Mouse (Mus musculus): ENCODE measurements around the gene Tmem234. TPM values are rescaled to one million over a fixed set of nuclear protein-coding genes. Genes with fewer than 3 reads are reported as not detected.
A peak's percentile ranks its signal among the peaks of the same experiment; 100 is the strongest.

Tmem234 gene
- polyA plus RNA-seq, 1 experiment = 143 TPM

DNA sequence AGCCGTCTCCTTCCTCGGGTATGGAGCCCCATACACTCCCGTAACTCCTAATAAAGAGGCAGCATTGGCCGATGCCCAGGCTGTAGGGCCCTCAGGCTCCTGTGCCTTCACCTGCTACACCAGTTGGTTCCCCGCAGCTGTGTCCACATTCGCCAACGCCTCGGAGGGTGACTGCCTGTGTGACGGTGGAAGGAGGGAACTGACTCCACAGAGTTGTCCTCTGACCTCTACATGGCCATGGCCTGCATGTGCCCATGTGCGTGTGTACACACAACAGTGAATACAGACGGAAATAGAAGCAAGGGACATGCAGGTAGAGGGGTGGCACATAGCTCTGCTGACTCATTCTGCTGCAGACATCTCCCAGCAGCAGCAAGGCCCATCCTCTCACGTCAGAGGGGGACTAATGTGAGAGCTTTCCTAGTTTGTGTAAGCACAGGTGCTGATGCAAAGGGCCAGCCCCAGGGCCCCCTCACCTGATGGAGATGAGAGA is 8.7 kb downstream of the Tmem234 start:
- Histone ChIP-seq H3K27me3 (ENCODE audit: control insufficient read depth, insufficient read depth, low read length) (no peaks in the 10 kb centered on the region), H3K4me3 (replicated peaks; ENCODE audit: insufficient read depth, low read depth, low read length) (no peak overlapping the region), H3K4me1 (ENCODE audit: control insufficient read depth, insufficient read depth, low read length) (peaks cover 7% of the 10 kb centered on the region; the same call in 1 of the 2 replicates), H3K27ac (ENCODE audit: insufficient read depth, low read length) (no peak overlapping the region)
- DNase-seq = peak; percentile 20 to 30
- 76% methylated on average over 12 of the region's 12 CpGs for WGBS
- no peak for TF ChIP-seq POLR2A (IDR thresholded peaks at IDR 0.05; ENCODE audit: borderline replicate concordance, insufficient read depth, low read length)
- TF ChIP-seq CTCF (IDR thresholded peaks at IDR 0.05; ENCODE audit: borderline replicate concordance, insufficient read depth, low read depth, low read length) = no peak

DNA sequence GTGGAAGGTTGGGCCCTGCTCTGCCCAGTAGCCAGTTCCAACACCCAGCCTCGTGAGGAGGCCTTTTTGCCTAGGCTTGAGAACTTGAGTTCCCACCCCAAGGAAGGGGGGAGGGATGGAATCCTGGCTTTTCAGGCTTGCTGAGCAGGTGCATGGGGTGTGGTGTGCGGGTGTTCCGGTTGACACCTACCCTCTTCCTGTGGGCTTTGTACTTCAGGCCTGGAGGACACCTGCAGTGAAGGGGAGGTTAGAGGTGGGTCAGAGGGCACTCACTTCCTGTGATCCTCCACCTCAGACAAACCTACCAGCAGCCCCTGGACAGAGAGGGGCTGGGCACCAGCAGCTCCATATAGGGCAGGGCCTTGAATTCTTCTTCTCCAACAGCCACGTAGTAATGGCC is 9.6 kb downstream of the Tmem234 start:
- Histone ChIP-seq H3K4me3 (replicated peaks; ENCODE audit: insufficient read depth, low read depth, low read length) (no peak overlapping the region), H3K27me3 (ENCODE audit: control insufficient read depth, insufficient read depth, low read length) (no peaks in the 10 kb centered on the region), H3K4me1 (ENCODE audit: control insufficient read depth, insufficient read depth, low read length) (peaks cover 7% of the 10 kb centered on the region; the same call in 1 of the 2 replicates), H3K27ac (ENCODE audit: insufficient read depth, low read length) (no peak overlapping the region)
- 81% methylated on average over 4 of the region's 4 CpGs for WGBS
- DNase-seq = no peak
- TF ChIP-seq CTCF (IDR thresholded peaks at IDR 0.05; ENCODE audit: borderline replicate concordance, insufficient read depth, low read depth, low read length) (no peak), POLR2A (IDR thresholded peaks at IDR 0.05; ENCODE audit: borderline replicate concordance, insufficient read depth, low read length) (no peak)

- no peak overlapping the region for H3K4me3 ChIP-seq (replicated peaks; ENCODE audit: insufficient read depth, low read depth, low read length)
- TF ChIP-seq CTCF (IDR thresholded peaks at IDR 0.05; ENCODE audit: borderline replicate concordance, insufficient read depth, low read depth, low read length) = no peak
- TF ChIP-seq POLR2A (IDR thresholded peaks at IDR 0.05; ENCODE audit: borderline replicate concordance, insufficient read depth, low read length) = no peak
- no peaks in the 10 kb centered on the region for H3K27me3 ChIP-seq (ENCODE audit: control insufficient read depth, insufficient read depth, low read length)
- H3K4me1 ChIP-seq (ENCODE audit: control insufficient read depth, insufficient read depth, low read length) = peaks cover 7% of the 10 kb centered on the region; the same call in 1 of the 2 replicates
- DNase-seq = no peak
- 56% methylated on average over 4 of the region's 4 CpGs for WGBS
- no peak overlapping the region for H3K27ac ChIP-seq (ENCODE audit: insufficient read depth, low read length)
These were observed 10.0 kb downstream of the Tmem234 start for GRCm38 (mm10) chr4:129610472-129610871.

DNA sequence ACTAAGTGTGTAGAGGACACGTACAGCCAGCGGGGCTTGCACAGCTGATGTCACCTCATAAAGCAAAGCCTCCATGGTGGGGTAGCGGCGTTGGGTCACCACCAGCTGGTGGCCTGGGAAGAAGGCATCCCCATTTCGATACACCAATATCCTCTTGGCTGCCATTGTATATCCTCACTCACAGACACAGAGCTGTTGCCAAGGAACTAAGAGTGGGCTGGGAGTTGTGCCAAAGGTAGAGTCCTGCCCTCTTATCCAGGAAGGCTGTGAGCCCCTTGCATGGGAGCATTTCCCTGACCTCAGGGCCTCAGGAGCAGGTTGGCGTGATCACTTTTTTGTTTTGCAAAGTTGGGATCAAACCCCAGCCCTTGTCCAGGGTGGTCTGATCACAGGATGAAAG is 13.6 kb downstream of the Tmem234 start, which contains the start of gene Dcdc2b:
Gene Dcdc2b, minus strand, starts transcription at position 165 of the 400 bp plus-strand sequence.
- H3K4me1 ChIP-seq (ENCODE audit: control insufficient read depth, insufficient read depth, low read length) = peaks cover under 1% of the 10 kb centered on the region; the same call in 1 of the 2 replicates
- H3K27me3 ChIP-seq (ENCODE audit: control insufficient read depth, insufficient read depth, low read length) = no peaks in the 10 kb centered on the region
- DNase-seq = peak in 1 of 2 experiments; percentile 38
- no peak within 1 kb of the TSS for H3K27ac ChIP-seq (ENCODE audit: insufficient read depth, low read length)
- H3K4me3 ChIP-seq (replicated peaks; ENCODE audit: insufficient read depth, low read depth, low read length) = no peak within 1 kb of the TSS
- 26% methylated on average over 6 of the region's 6 CpGs for WGBS
- TF ChIP-seq POLR2A (IDR thresholded peaks at IDR 0.05; ENCODE audit: borderline replicate concordance, insufficient read depth, low read length) (no peak), CTCF (IDR thresholded peaks at IDR 0.05; ENCODE audit: borderline replicate concordance, insufficient read depth, low read depth, low read length) (no peak)

GRCm38 (mm10) chr4:129615801-129616290 is 15.4 kb downstream of the Tmem234 start:
- TF ChIP-seq CTCF (IDR thresholded peaks at IDR 0.05; ENCODE audit: borderline replicate concordance, insufficient read depth, low read depth, low read length) (no peak), POLR2A (IDR thresholded peaks at IDR 0.05; ENCODE audit: borderline replicate concordance, insufficient read depth, low read length) (no peak)
- H3K4me1 ChIP-seq (ENCODE audit: control insufficient read depth, insufficient read depth, low read length) = peaks cover 8% of the 10 kb centered on the region
- H3K4me3 ChIP-seq (replicated peaks; ENCODE audit: insufficient read depth, low read depth, low read length) = no peak overlapping the region
- no peak overlapping the region for H3K27ac ChIP-seq (ENCODE audit: insufficient read depth, low read length)
- no peak for DNase-seq
- H3K27me3 ChIP-seq (ENCODE audit: control insufficient read depth, insufficient read depth, low read length) = no peaks in the 10 kb centered on the region
- WGBS = 76% methylated on average over 9 of the region's 9 CpGs

- no peak for DNase-seq
- Histone ChIP-seq H3K27me3 (ENCODE audit: control insufficient read depth, insufficient read depth, low read length) (no peaks in the 10 kb centered on the region), H3K4me3 (replicated peaks; ENCODE audit: insufficient read depth, low read depth, low read length) (no peak overlapping the region), H3K4me1 (ENCODE audit: control insufficient read depth, insufficient read depth, low read length) (peaks cover 12% of the 10 kb centered on the region), H3K27ac (ENCODE audit: insufficient read depth, low read length) (no peak overlapping the region)
- 91% methylated on average over 3 of the region's 3 CpGs for WGBS
- TF ChIP-seq POLR2A (IDR thresholded peaks at IDR 0.05; ENCODE audit: borderline replicate concordance, insufficient read depth, low read length) (no peak), CTCF (IDR thresholded peaks at IDR 0.05; ENCODE audit: borderline replicate concordance, insufficient read depth, low read depth, low read length) (no peak)
These were observed 16.2 kb downstream of the Tmem234 start for GRCm38 (mm10) chr4:129616631-129617030.

DNA sequence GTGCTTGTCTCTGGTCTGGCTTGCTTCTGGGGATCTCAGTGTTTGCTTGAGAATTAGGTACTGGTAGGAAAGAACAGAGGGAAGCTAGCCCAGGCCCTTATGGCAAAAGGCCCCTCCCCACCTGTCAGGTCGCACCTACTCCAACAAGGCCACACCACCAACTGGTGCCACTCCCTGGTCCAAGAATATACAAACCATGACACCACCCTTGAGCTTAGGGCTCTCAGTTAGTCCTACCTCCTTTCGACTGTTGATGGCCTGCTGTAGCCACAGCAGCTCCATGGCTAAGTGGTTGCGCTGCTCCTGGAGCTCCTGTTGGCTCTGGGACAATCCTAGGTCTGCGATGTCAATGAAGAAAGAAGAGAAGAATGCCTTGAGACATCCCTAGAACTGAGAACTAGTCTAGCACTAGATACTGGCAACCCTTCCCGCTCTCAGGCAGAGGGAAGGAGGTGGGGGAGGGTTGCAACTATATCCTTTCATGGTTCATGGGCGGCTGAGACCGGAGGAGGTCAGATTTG is 16.7 kb downstream of the Tmem234 start:
- Histone ChIP-seq H3K4me1 (ENCODE audit: control insufficient read depth, insufficient read depth, low read length) (peaks cover 12% of the 10 kb centered on the region), H3K27ac (ENCODE audit: insufficient read depth, low read length) (no peak overlapping the region), H3K4me3 (replicated peaks; ENCODE audit: insufficient read depth, low read depth, low read length) (no peak overlapping the region), H3K27me3 (ENCODE audit: control insufficient read depth, insufficient read depth, low read length) (no peaks in the 10 kb centered on the region)
- 91% methylated on average over 7 of the region's 7 CpGs for WGBS
- no peak for DNase-seq
- TF ChIP-seq POLR2A (IDR thresholded peaks at IDR 0.05; ENCODE audit: borderline replicate concordance, insufficient read depth, low read length) (no peak), CTCF (IDR thresholded peaks at IDR 0.05; ENCODE audit: borderline replicate concordance, insufficient read depth, low read depth, low read length) (no peak)

DNA sequence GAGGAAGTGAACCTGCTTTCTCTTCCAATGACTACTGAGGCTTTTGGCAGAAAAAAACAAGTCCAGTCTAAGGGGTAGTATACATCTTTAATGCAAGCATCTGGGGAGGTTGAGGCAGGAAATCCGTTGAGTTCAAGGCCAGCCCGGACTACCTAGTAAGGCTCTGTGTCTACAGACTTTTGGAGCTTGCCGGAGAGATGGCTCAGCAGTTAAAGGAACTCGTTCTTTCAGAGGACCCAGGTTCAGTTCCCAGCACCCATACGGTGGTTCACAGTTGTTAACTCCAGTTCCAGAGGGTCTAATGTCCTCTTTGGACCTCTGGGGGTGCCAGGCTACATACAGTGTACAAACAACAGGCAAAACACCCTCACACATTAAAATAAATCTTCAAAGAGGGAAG is 17.6 kb downstream of the Tmem234 start:
- peak overlapping the region; percentile 90 for H3K27ac ChIP-seq (ENCODE audit: insufficient read depth, low read length)
- H3K4me3 ChIP-seq (replicated peaks; ENCODE audit: insufficient read depth, low read depth, low read length) = peak overlapping the region; percentile 62
- WGBS = 96% methylated on average over 5 of the region's 5 CpGs
- TF ChIP-seq POLR2A (IDR thresholded peaks at IDR 0.05; ENCODE audit: borderline replicate concordance, insufficient read depth, low read length) (no peak), CTCF (IDR thresholded peaks at IDR 0.05; ENCODE audit: borderline replicate concordance, insufficient read depth, low read depth, low read length) (no peak)
- no peaks in the 10 kb centered on the region for H3K27me3 ChIP-seq (ENCODE audit: control insufficient read depth, insufficient read depth, low read length)
- DNase-seq = peak in 1 of 2 experiments; percentile 26
- H3K4me1 ChIP-seq (ENCODE audit: control insufficient read depth, insufficient read depth, low read length) = peaks cover 12% of the 10 kb centered on the region

All from cerebellum, adult 2 months (tissue).